Mouse (Mus musculus): Measurements from ENCODE around the gene Bhlha15. TPM values are rescaled to one million over a fixed set of nuclear protein-coding genes. Genes with fewer than 3 reads are reported as not detected.

The Bhlha15 gene
- total RNA-seq, 2 experiments from 2014 or later: 0.32 to 0.40 TPM

- DNase-seq (ENCODE audit: low spot score in 2 of 2): no peak
Measured at GRCm38 (mm10) chr5:144189327-144189726, 759 bp upstream of the Bhlha15 start.

GRCm38 (mm10) chr5:144191026-144191425, 940 bp downstream of the Bhlha15 start:
- no peak for DNase-seq (ENCODE audit: low spot score in 2 of 2)

GRCm38 (mm10) chr5:144192673-144193072, 2.6 kb downstream of the Bhlha15 start:
- DNase-seq (ENCODE audit: low spot score in 2 of 2): no peak

- no peak for DNase-seq (ENCODE audit: low spot score in 2 of 2)
Measured at GRCm38 (mm10) chr5:144194416-144194815, 4.3 kb downstream of the Bhlha15 start.

GRCm38 (mm10) chr5:144195567-144195966, 5.5 kb downstream of the Bhlha15 start:
- DNase-seq (ENCODE audit: low spot score in 2 of 2): no peak

- DNase-seq (ENCODE audit: low spot score in 2 of 2): no peak
Measured at GRCm38 (mm10) chr5:144200616-144201015, 10.5 kb downstream of the Bhlha15 start.

- no peak for DNase-seq (ENCODE audit: low spot score in 2 of 2)
Measured at GRCm38 (mm10) chr5:144202430-144202829, 12.3 kb downstream of the Bhlha15 start.

GRCm38 (mm10) chr5:144203398-144203959, 13.4 kb downstream of the Bhlha15 start:
- no peak for DNase-seq (ENCODE audit: low spot score in 2 of 2)

GRCm38 (mm10) chr5:144204303-144204702, 14.2 kb downstream of the Bhlha15 start:
- no peak for DNase-seq (ENCODE audit: low spot score in 2 of 2)

- no peak for DNase-seq (ENCODE audit: low spot score in 2 of 2)
Measured at GRCm38 (mm10) chr5:144204911-144205310, 14.8 kb downstream of the Bhlha15 start.

- no peak for DNase-seq (ENCODE audit: low spot score in 2 of 2)
Measured at GRCm38 (mm10) chr5:144206069-144206468, 16.0 kb downstream of the Bhlha15 start.

GRCm38 (mm10) chr5:144207478-144207877, 17.4 kb downstream of the Bhlha15 start:
- DNase-seq (ENCODE audit: low spot score in 2 of 2): peak; percentile 51 to 54

- DNase-seq (ENCODE audit: low spot score in 2 of 2): peak; percentile 61 to 69
Measured at GRCm38 (mm10) chr5:144214453-144214852, 24.4 kb downstream of the Bhlha15 start.

- no peak for DNase-seq (ENCODE audit: low spot score in 2 of 2)
Measured at GRCm38 (mm10) chr5:144215992-144216391, 25.9 kb downstream of the Bhlha15 start.

- no peak for DNase-seq (ENCODE audit: low spot score in 2 of 2)
Measured at GRCm38 (mm10) chr5:144218061-144218460, 28.0 kb downstream of the Bhlha15 start.

GRCm38 (mm10) chr5:144219306-144219705, 29.2 kb downstream of the Bhlha15 start:
- DNase-seq (ENCODE audit: low spot score in 2 of 2): no peak

- no peak for DNase-seq (ENCODE audit: low spot score in 2 of 2)
Measured at GRCm38 (mm10) chr5:144219936-144220335, 29.9 kb downstream of the Bhlha15 start.

GRCm38 (mm10) chr5:144221305-144221704, 31.2 kb downstream of the Bhlha15 start:
- no peak for DNase-seq (ENCODE audit: low spot score in 2 of 2)

GRCm38 (mm10) chr5:144222811-144223502, 32.9 kb downstream of the Bhlha15 start:
- peak; percentile 35 to 41 for DNase-seq (ENCODE audit: low spot score in 2 of 2)

- DNase-seq (ENCODE audit: low spot score in 2 of 2): peak; percentile 94
Measured at GRCm38 (mm10) chr5:144223503-144223862, 33.4 kb downstream of the Bhlha15 start, which contains the start of gene Tecpr1. TSS of gene Tecpr1 (minus strand) at chr5:144223615.

- DNase-seq (ENCODE audit: low spot score in 2 of 2): no peak
Measured at GRCm38 (mm10) chr5:144223899-144224816, 34.1 kb downstream of the Bhlha15 start.

GRCm38 (mm10) chr5:144226220-144226619, 36.1 kb downstream of the Bhlha15 start:
- no peak for DNase-seq (ENCODE audit: low spot score in 2 of 2)

Data from adrenal gland, adult 18-20 months (tissue).